Mouse (Mus musculus): ENCODE data around the gene Slc25a4.
"Not testable (repeated sequence)": the region's sequence is repeated elsewhere in the genome, so short reads cannot be mapped to it uniquely, and the experiment has no call there.

The Slc25a4 gene

DNA sequence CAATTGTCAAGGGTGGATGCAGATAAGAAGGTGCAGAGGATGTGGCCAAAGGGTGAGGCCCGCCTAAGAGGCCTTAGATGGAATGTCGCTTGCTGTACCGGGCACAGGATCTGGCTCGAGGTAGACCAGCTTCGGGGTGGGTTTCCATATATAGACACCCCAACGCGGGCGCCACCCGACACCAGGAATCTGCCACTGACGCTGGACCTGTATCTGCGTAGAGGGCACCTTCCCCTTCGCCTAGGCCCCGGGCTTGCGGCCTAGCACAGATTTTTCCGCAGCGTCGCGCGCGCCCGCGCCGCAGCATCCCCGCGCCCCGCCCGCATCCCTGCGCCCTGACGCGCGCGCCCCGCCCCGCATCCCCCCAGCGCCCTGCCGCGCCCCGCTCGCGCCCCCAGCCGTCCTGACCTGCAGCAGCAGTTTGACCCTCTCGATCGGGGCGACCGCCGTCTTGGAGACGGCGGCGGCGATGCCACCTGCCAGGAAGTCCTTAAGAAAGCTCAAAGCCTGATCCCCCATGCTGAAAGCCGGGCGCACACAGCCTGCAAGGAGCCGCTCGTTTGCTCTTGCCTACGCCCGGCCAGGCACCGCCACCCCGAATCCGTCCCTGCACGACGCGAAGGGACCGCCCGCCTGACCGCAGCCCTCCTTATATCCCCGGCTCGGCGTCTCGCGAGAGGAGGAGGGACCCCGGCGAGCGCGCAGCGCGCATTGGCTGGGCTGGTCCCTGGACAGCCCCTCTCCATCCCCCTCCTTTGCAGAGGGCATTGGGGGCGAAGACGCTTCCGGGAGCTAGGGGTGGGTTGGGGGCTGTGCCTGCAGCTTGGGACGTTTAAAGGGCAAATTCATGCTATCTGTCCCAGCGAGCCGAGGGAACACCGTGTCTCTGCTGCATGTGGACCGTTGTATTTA lies at the start of gene Slc25a4:
Slc25a4 (minus strand) TSS at position 881 of the 912 bp plus-strand sequence.
- peak; percentile 96 for DNase-seq (ENCODE audit: low spot score)

DNA sequence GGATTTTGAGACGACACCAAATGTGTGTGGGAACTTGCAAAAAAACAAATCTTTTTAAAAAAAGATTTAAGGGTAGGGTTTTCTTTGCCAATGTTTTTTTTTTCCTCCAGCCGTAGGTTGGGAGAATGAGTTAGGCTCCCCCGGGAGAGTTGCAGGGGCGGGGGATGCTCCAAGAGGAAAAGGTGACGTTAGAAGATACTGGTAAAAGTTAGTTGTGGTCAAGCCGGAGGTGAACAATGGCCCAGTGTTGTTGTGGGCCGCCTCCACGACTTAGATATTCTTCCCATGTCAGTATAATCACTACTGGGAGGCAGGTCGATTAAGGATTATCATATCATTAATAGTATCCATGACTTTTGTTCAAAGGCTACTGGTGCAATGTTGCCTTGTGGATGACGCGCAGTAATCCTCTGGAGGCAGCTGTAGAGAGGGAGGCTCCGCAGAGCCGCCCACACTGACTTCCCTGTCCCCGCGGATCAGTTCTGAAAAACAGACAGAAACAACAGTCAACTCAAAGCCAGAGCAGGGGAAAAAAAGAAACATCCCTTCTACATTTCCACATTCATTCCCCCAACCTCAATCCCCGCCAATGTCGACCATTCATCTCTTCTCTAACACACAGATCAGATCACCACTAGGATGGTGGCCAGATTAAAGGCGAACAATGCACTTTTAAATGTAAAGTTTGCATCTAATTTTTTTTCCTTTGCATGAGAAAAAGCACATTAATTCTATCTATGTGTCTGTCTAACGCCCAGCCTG lies 47.0 kb upstream of the Slc25a4 start:
- DNase-seq (ENCODE audit: low spot score) = no peak

DNA sequence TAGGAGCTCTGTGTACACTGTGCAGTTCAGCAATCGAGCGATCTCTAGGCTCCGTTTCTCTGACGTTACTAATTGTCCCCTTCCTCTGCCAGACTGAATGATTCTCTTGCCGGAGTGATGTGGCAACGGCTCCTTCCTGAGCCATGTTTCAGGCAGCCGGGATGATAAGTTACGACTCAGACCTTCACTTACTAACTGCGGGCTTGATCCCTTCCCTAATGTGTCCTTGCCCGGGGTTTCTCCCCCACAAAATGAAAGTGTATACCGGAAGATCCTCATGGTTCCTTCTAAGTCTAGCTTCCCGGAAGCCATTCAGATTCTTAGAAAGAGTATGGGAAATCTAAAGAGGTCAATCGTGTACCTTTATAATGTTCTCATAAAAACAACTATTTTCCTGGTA lies 41.4 kb upstream of the Slc25a4 start:
- DNase-seq (ENCODE audit: low spot score) = no peak

DNA sequence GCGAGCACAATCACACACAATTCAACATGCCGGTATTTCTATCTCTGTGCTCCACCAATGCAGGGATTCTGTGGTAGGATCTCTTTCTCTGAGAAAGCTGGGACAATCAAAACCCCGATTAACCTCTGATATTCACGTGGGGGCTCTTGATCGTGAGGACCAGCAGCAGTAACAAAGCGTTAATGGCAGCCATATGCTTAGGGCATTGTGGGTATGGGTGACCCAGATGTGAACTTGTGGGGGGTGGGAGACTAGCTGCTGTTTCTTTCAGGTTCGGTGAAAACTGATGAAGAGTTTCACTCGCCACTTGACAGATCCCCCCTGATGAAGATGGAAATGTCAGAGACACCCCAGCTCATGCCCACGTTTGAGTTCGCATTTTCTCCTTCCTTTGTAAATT lies 40.5 kb upstream of the Slc25a4 start:
- no peak for DNase-seq (ENCODE audit: low spot score)

- DNase-seq (ENCODE audit: low spot score) = no peak
Observed at GRCm38 (mm10) chr8:46246346-46246745, 35.3 kb upstream of the Slc25a4 start.

DNA sequence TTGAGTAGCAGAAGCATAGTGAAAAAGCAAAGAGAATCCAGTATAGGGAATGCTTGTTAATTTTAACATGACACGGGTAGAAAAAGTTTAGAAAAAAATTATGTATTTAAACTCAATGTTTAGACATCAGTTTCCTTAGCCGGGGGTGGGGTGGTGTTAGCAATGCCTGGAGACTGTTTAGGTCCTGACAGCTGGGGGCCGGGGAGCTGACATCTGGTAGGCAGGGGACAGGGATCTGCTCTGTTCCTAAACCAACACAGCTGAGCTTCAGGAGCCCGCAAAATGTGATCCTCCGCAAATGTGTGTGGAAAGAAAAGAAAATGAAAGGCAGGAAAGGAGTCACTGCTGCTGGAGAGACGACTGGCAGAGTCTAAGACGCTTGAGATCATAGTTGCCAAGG lies 31.9 kb upstream of the Slc25a4 start:
- DNase-seq (ENCODE audit: low spot score) = no peak

- peak; percentile 93 for DNase-seq (ENCODE audit: low spot score)
Observed at GRCm38 (mm10) chr8:46241568-46242374, 30.7 kb upstream of the Slc25a4 start.

DNA sequence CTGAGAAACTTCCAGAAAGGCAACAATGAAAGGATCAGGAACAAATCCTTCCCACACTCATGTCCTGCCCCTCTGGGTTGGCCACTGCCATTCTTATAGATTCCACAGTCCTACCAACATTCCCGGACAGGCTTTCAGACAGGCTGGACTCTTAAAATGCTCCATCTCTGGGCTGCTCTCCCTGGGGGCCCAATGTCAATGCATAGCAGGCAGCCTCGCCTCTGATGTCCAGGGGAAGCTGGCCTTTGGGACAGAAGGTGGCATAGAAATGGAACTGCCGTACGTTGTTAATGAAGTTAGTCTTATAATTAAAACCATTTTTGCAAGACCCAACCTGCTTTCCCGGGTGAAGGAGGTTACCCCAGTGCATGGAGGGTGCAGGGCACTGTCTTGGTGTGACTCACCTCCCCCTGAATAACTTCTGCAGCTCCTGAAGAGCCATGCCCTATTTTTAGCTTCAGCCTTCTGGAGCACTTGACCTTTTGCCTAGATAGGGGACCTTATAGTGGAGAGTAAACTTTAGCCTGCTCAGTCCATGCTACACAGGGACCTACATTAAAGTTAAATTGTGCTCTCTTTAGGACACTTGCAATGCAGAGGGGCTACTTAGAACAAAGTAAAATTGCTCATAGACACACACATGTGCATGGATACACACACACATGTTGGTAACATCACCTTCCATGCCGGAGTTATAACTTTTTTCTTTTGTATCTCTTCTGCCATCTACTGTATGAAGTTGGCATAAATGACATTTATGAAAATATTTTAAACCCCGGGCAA lies 25.5 kb upstream of the Slc25a4 start:
- peak; percentile 42 for DNase-seq (ENCODE audit: low spot score)

GRCm38 (mm10) chr8:46234736-46235135 lies 23.7 kb upstream of the Slc25a4 start:
- no peak for DNase-seq (ENCODE audit: low spot score)

DNA sequence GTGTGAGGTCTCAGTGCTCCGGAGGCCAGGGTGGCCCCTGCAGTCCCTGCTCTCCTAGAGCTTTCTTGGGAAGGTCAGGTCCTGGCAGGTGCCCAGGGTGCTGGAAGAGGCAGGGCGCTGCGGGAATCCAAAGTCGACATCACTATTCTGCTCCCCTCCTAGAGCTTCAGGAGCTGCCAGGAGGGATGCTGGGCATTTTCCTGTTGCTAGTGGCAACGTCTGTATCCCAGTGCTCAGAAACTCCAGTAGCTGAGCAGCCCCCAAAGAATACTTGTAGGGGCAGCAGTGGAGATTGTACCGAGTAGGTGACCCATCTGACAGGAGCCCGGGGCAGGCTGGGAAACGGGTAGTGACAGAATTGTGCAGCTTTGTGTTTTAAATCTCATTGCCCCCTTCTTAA lies 21.7 kb upstream of the Slc25a4 start:
- no peak for DNase-seq (ENCODE audit: low spot score)

DNA sequence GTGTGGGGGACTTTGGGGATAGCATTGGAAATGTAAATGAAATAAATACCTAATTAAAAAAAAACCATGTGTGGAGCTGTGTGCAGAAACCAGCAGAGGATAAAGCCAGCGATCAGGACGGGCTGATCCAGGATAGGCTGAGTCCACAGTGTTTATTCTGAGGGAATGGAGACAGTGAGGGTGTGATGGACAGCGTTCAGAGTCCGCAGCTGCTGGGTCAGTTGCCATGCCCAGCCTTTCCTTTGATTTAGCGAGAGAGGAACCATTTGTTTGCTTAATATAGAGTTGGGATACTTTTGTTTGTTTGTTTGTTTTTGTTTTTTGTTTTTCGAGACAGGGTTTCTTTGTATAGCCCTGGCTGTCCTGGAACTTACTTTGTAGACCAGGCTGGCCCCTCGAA lies 20.9 kb upstream of the Slc25a4 start:
- DNase-seq (ENCODE audit: low spot score) = not testable (repeated sequence)

DNA sequence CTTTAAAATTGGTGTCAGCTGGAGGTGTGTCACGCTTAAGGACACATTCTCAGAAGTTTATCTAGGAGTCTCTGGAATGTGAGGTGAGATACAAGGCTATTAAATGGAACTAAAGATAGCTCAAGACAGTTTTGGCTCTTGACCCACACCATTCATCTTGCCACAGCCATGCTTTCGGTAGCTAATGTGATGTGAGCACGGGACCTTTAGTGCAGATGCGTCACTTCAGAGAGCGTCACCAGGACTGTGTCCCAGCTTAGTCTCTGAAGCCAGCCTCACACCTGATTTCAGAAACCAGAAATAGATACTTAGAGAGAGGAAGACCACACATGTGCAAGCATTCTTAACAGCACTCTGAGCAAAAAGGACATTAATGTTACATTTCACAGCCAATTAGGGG lies 15.5 kb upstream of the Slc25a4 start:
- DNase-seq (ENCODE audit: low spot score) = no peak

DNA sequence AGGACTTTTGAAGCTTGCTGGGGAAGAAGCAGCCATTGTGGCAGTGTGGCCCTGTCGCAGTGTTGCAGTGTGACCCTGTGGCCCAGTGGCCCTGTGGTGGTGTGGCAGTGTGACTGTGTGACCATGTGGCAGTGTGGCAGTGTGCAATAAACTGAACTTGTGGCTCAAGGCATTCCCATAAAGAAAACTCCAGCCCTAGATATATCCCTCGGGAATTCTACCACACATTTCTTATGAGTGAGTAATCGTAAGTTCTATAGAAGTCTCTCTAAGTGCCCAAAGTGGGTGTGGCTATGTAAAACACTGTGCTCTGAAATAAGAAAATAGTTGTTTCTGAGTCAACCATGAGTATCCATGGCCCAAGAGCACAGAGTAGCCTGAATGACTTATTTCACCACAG lies 14.4 kb upstream of the Slc25a4 start:
- no peak for DNase-seq (ENCODE audit: low spot score)

- DNase-seq (ENCODE audit: low spot score) = no peak
Observed at GRCm38 (mm10) chr8:46220566-46220965, 9.5 kb upstream of the Slc25a4 start.

GRCm38 (mm10) chr8:46216838-46217237 lies 5.8 kb upstream of the Slc25a4 start:
- peak; percentile 79 for DNase-seq (ENCODE audit: low spot score)

GRCm38 (mm10) chr8:46213971-46214480 lies 2.9 kb upstream of the Slc25a4 start:
- DNase-seq (ENCODE audit: low spot score) = no peak

GRCm38 (mm10) chr8:46212194-46212593 lies 1.1 kb upstream of the Slc25a4 start:
- DNase-seq (ENCODE audit: low spot score) = no peak

GRCm38 (mm10) chr8:46211611-46212071 lies 557 bp upstream of the Slc25a4 start:
- peak; percentile 22 for DNase-seq (ENCODE audit: low spot score)

- DNase-seq (ENCODE audit: low spot score) = no peak
Observed at GRCm38 (mm10) chr8:46209057-46209456, 2.0 kb downstream of the Slc25a4 start.

DNA sequence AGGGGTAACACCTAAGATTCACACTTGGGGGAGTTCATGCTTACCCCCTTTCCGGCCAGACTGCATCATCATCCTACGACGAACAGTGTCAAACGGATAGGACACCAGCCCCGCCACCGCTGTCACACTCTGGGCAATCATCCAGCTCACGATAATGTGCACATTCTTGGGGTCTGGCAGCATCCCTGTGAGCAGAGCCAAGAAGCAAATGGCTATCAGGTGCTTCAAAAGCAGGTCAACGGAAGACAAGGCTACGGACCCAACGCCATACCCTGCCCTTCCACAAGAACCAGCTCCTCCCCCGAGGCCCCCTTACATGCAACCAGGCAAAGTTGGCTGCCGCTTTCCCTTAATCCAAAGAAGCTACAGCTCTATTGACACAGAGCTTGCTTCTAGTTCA lies 2.7 kb downstream of the Slc25a4 start:
- DNase-seq (ENCODE audit: low spot score) = no peak

DNA sequence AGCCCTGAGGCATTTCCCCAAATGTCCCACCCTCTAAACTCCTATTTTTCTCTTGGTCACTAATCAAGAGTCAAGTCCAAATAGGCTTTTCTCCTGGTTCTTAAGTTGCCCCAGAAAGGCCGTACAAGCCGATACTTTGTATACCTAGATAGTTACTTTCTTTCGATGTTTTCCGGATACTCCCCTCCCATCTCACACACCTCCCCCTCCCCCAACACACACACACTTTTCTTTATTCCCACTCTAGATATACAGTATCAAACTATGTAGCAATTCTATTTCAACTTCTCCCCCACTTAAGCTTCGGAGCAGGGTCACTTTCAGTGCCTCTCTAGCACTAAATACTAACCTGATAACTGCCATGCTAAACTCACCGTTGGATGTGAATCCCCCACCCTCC lies 5.0 kb downstream of the Slc25a4 start:
- no peak for DNase-seq (ENCODE audit: low spot score)
